Comparison of ENCODE assay signal across 9 mouse cellular contexts in genomic region chr4:59850181-59850580, GRCm38 (mm10). TPM values are rescaled to one million over a fixed set of nuclear protein-coding genes. Genes with fewer than 3 reads are reported as not detected.
A peak's percentile ranks its signal among the peaks of the same experiment; 100 is the strongest.
DNase-seq lines count a peak whose midpoint lies in the region; ATAC-seq and TF ChIP-seq lines count a peak whose summit lies in the region.
"Had no signal": no experiment of that assay in that cellular context is flagged by ENCODE, and none has a peak within 500 bp of the region (broad histone marks: within the 10 kb centered on the region; RNA-seq: fewer than 3 reads in every experiment).

No protein-coding gene starts in this region.

- DNase-seq in A20 (ENCODE audit: low read depth, low spot score), result peak; percentile 80
- DNase-seq in adipocyte (ENCODE audit: low spot score), result peak; percentile 77
- DNase-seq in liver, embryonic 14.5 days (ENCODE audit: low read depth in 3 of 3, low spot score in 3 of 3), result peak in 2 of 3 experiments; percentile 35 to 40

- 84% methylated on average over 2 of the region's 2 CpGs for WGBS in kidney, embryonic 16.5 days
- 64% methylated on average over 2 of the region's 2 CpGs for WGBS in liver, embryonic 14.5 days (ENCODE audit: insufficient replicate concordance)
- WGBS in neural tube, embryonic 12.5 days, result 81% methylated on average over 2 of the region's 2 CpGs

- H3K4me2 ChIP-seq in kidney, embryonic 16.5 days (replicated peaks; ENCODE audit: low read depth, low read length), result no peak overlapping the region
- no peak overlapping the region for H3K4me2 ChIP-seq in liver, embryonic 14.5 days (ENCODE audit: low read depth)
- no peak overlapping the region for H3K4me2 ChIP-seq in neural tube, embryonic 12.5 days (replicated peaks)
- H3K4me2 ChIP-seq: embryonic facial prominence, embryonic 13.5 days had no signal

- 0 out of 2 replicates have a peak, but pooled peaks cover 7% of the 10 kb centered on the region for H3K9me3 ChIP-seq in kidney, embryonic 16.5 days (ENCODE audit: low read length)
- H3K9me3 ChIP-seq in liver, embryonic 14.5 days (ENCODE audit: control insufficient read depth, low read length), result no peaks in the 10 kb centered on the region
- no peaks in the 10 kb centered on the region for H3K9me3 ChIP-seq in neural tube, embryonic 12.5 days

- H3K27me3 ChIP-seq in kidney, embryonic 16.5 days (ENCODE audit: insufficient read depth, low read length), result no peaks in the 10 kb centered on the region
- no peaks in the 10 kb centered on the region for H3K27me3 ChIP-seq in liver, embryonic 14.5 days (ENCODE audit: control insufficient read depth, insufficient read depth, low read length)
- H3K27me3 ChIP-seq in neural tube, embryonic 12.5 days (replicated peaks), result no peaks in the 10 kb centered on the region
- no peaks in the 10 kb centered on the region for H3K27me3 ChIP-seq in testis, adult 2 months (ENCODE audit: control insufficient read depth, insufficient read depth, low read length)
- H3K27me3 ChIP-seq: embryonic facial prominence, embryonic 13.5 days had no signal

- no peak overlapping the region for H3K4me3 ChIP-seq in kidney, embryonic 16.5 days (ENCODE audit: low read length)
- H3K4me3 ChIP-seq in liver, embryonic 14.5 days (ENCODE audit: insufficient read depth in 1 of 2, low read depth in 2 of 2, low read length in 2 of 2), result no peak overlapping the region
- H3K4me3 ChIP-seq in neural tube, embryonic 12.5 days, result no peak overlapping the region
- H3K4me3 ChIP-seq in testis, adult 2 months (ENCODE audit: control insufficient read depth, low read depth, low read length), result no peak overlapping the region
- H3K4me3 ChIP-seq: embryonic facial prominence, embryonic 13.5 days had no signal

- no peaks in the 10 kb centered on the region for H3K36me3 ChIP-seq in kidney, embryonic 16.5 days (ENCODE audit: insufficient read depth, low read length)
- no peaks in the 10 kb centered on the region for H3K36me3 ChIP-seq in liver, embryonic 14.5 days (replicated peaks; ENCODE audit: control insufficient read depth, insufficient read depth, low read depth)
- no peaks in the 10 kb centered on the region for H3K36me3 ChIP-seq in neural tube, embryonic 12.5 days
- H3K36me3 ChIP-seq in testis, adult 2 months (ENCODE audit: control insufficient read depth, insufficient read depth, low read length), result no peaks in the 10 kb centered on the region
- H3K36me3 ChIP-seq: embryonic facial prominence, embryonic 13.5 days had no signal

- TF ChIP-seq EP300 in liver, embryonic 14.5 days (IDR thresholded peaks at IDR 0.05; ENCODE audit: low read depth), result no peak

- peaks cover 5% of the 10 kb centered on the region for H3K4me1 ChIP-seq in kidney, embryonic 16.5 days (ENCODE audit: insufficient read depth, low read length)
- H3K4me1 ChIP-seq in liver, embryonic 14.5 days (replicated peaks; ENCODE audit: control insufficient read depth in 2 of 2, insufficient read depth in 2 of 2, low read length in 1 of 2), result peaks cover 0 to under 1% of the 10 kb centered on the region in 2 experiments; a peak in 1 of 4 replicates
- H3K4me1 ChIP-seq in neural tube, embryonic 12.5 days, result no peaks in the 10 kb centered on the region
- H3K4me1 ChIP-seq in testis, adult 2 months (ENCODE audit: control insufficient read depth, insufficient read depth, low read length), result no peaks in the 10 kb centered on the region
- H3K4me1 ChIP-seq: embryonic facial prominence, embryonic 13.5 days had no signal

- no peak overlapping the region for H3K9ac ChIP-seq in kidney, embryonic 16.5 days (replicated peaks; ENCODE audit: low read length)
- no peak overlapping the region for H3K9ac ChIP-seq in liver, embryonic 14.5 days (replicated peaks)
- H3K9ac ChIP-seq in neural tube, embryonic 12.5 days, result no peak overlapping the region
- H3K9ac ChIP-seq: embryonic facial prominence, embryonic 13.5 days had no signal

- no peak for TF ChIP-seq POLR2A in testis, adult 2 months (IDR thresholded peaks at IDR 0.05; ENCODE audit: control insufficient read depth, low read depth, low read length)

- H3K27ac ChIP-seq in kidney, embryonic 16.5 days (ENCODE audit: low read length), result no peak overlapping the region
- no peak overlapping the region for H3K27ac ChIP-seq in liver, embryonic 14.5 days
- H3K27ac ChIP-seq in neural tube, embryonic 12.5 days, result no peak overlapping the region
- no peak overlapping the region for H3K27ac ChIP-seq in testis, adult 2 months (ENCODE audit: control insufficient read depth, insufficient read depth, low read depth, low read length)
- H3K27ac ChIP-seq: embryonic facial prominence, embryonic 13.5 days had no signal

- ATAC-seq in common myeloid progenitor, adult 5-6 weeks (replicated peaks; ENCODE audit: low read depth, poor library complexity, severe bottlenecking), result peak; percentile 84
- ATAC-seq in granulocyte monocyte progenitor cell, adult 5-6 weeks (replicated peaks; ENCODE audit: poor library complexity, severe bottlenecking), result peak; percentile 79
- peak; percentile 47; the same call in 1 of the 2 replicates for ATAC-seq in kidney, embryonic 16.5 days (ENCODE audit: low FRiP score, low TSS enrichment)
- ATAC-seq in liver, embryonic 14.5 days (ENCODE audit: insufficient read depth), result no peak
- ATAC-seq in neural tube, embryonic 12.5 days (ENCODE audit: low FRiP score, low read depth), result peak; percentile 55

- peak; percentile 88 for TF ChIP-seq CTCF in liver, embryonic 14.5 days (IDR thresholded peaks at IDR 0.05; ENCODE audit: low read depth)
- peak; percentile 57; the same call in 1 of the 2 replicates for TF ChIP-seq CTCF in testis, adult 2 months (IDR thresholded peaks at IDR 0.05; ENCODE audit: control insufficient read depth, insufficient read depth, insufficient replicate concordance, low read depth, low read length)

RNA-seq across cellular contexts. Expression of gene Snx30, which starts 44.5 kb away (rescaled TPM):
- 25.9 and 28.8 TPM in 2 replicates for total RNA-seq in common myeloid progenitor, adult 5-6 weeks (2017)
- 18.8 and 23.8 TPM in 2 replicates for total RNA-seq in granulocyte monocyte progenitor cell, adult 5-6 weeks (2014; fragmentation: Nextera tagmentation)
- total RNA-seq in granulocyte monocyte progenitor cell, adult 5-6 weeks (2017), result 21.7 and 25.8 TPM in 2 replicates
- polyA plus RNA-seq in kidney, embryonic 16.5 days (2015; fragmentation: Nextera tagmentation; extraction: Ambion mirVana), result 6.6 and 7.3 TPM in 2 replicates
- 1.2 and 1.6 TPM in 2 replicates for polyA plus RNA-seq in liver, embryonic 14.5 days (2012; rRNA removed)
- 2.2 and 2.5 TPM in 2 replicates for polyA plus RNA-seq in liver, embryonic 14.5 days (2014; fragmentation: Nextera tagmentation; extraction: Ambion mirVana)
- polyA plus RNA-seq in neural tube, embryonic 12.5 days (2016; fragmentation: Nextera tagmentation; extraction: Ambion mirVana), result 17.1 and 20.2 TPM in 2 replicates
- 0.57 and 0.71 TPM in 2 replicates for polyA plus RNA-seq in testis, adult 2 months (2012; rRNA removed)

RNA-seq across cellular contexts. Expression of gene Inip, which starts 48.8 kb away (rescaled TPM):
- 70.6 and 76.9 TPM in 2 replicates for total RNA-seq in common myeloid progenitor, adult 5-6 weeks (2017)
- total RNA-seq in granulocyte monocyte progenitor cell, adult 5-6 weeks (2014; fragmentation: Nextera tagmentation), result 49.9 and 71.0 TPM in 2 replicates
- total RNA-seq in granulocyte monocyte progenitor cell, adult 5-6 weeks (2017), result 55.9 and 60.1 TPM in 2 replicates
- 57.1 and 60.3 TPM in 2 replicates for polyA plus RNA-seq in kidney, embryonic 16.5 days (2015; fragmentation: Nextera tagmentation; extraction: Ambion mirVana)
- polyA plus RNA-seq in liver, embryonic 14.5 days (2012; rRNA removed), result 4.9 and 8.1 TPM in 2 replicates
- polyA plus RNA-seq in liver, embryonic 14.5 days (2014; fragmentation: Nextera tagmentation; extraction: Ambion mirVana), result 16.7 and 17.0 TPM in 2 replicates
- polyA plus RNA-seq in neural tube, embryonic 12.5 days (2016; fragmentation: Nextera tagmentation; extraction: Ambion mirVana), result 82.4 and 87.2 TPM in 2 replicates
- 6.7 and 6.9 TPM in 2 replicates for polyA plus RNA-seq in testis, adult 2 months (2012; rRNA removed)
